Mouse (Mus musculus) E14TG2a.4 (cell line): ENCODE data around the gene Igf2bp3.

Experiments used
- CTCF ChIP-seq: conservative IDR thresholded peaks from 2 replicates; pipeline ENCODE4 v1.5.1; 2014; ENCODE audit warnings: low read length
- NANOG ChIP-seq: IDR thresholded peaks from 2 replicates; pipeline ENCODE4 v1.6.1; 2014; ENCODE audit warnings: borderline replicate concordance, low read length, mixed read lengths

DNA sequence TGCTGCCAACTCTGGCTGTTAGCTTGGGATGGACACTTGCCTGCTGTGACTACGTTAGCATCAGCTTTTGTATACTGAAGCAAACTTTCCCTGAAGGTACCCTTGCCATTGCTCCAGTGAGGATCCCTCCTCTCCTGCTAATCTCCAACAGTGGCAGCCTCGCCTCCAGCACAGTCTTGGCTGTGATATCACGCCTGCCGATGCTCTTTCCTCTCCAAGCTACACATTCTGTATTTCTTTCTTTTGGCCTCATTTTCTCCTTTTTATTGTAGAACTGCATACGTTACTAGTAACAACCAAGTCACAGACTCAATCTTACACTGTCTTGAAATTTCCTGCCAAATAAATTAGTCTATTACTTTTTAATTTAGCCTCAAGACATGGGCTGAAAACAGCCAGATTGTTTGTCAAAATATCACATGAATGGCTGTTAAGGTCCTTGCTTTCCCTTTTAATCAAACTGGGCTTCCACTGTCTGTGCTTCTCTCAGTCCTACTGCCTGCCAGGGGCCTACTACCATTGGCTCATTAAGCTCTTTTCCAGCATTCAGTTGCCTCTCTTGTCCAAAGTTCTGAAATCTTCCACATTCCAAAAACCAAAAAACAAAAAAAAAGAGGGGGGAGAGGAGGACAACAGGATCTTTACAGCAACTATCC, 58.5 kb downstream of the Igf2bp3 start:
- TF ChIP-seq CTCF (no peak), NANOG (no peak)
